Mouse (Mus musculus): ENCODE measurements at regions not wholly inside any gene's neighbourhood (a gene's known extent, or its start where the extent isn't known, plus 50 kb on each side); places are given as distances from the start of the nearest gene placed in this dataset.
A peak's percentile ranks its signal among the peaks of the same experiment; 100 is the strongest.
"Not testable (repeated sequence)": the region's sequence is repeated elsewhere in the genome, so short reads cannot be mapped to it uniquely, and the experiment has no call there.

DNA sequence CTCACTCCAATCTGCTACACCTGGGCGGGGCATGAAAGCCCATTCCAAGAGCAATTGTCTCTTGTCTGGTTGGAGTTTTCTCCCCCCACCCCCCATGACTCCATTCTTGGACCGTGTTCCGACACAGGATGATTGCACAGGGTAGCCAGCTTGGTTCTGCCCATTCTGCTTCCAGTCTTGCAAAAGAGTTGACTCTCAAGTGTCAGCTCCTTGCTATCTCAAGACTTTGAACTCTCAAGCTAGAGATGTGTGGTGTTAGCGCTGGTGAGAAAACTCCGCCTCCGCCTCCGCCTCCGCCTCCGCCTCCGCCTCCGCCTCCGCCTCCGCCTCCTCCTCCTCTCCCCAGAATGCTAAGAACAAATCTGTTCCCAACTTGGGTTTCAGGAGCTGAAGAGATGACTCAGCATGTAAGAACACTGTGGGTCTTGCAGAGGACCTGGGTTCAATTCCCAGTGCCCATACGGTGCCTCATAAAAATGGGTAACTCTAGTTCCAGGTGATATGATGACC is 135.1 kb downstream of the Bcat1 start:
- DNase-seq (ENCODE audit: low spot score), result no peak

DNA sequence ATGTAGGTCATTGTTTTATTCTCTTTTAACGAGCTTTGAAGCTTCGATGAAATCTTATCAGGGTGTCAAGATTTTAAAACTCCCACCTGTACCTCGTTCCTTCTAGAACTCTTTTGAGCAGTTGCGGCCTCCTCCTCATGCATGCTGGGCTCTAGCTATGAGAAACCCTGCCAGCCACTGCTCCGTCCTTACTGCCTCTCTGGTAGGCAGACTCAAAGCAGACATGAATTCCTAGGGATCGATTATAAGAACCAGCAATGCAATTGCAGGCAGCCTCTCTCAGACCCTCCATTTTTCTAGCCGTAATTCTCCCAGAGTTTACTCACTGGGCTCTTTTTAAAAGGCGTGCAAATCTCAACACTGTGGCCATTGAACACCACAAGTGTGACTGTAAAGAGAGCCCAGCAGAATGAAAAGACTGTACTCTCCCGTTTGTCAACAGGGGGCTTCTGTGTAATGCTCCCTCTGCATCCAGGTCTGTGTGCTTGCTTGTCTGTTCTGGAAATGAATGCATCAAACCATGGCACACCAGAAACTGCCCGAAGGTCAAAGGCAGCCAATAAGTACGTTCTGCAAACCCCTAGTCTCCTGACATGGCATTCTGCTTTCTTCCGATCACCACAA is 137.3 kb downstream of the Bcat1 start:
- DNase-seq (ENCODE audit: low spot score), result no peak

DNA sequence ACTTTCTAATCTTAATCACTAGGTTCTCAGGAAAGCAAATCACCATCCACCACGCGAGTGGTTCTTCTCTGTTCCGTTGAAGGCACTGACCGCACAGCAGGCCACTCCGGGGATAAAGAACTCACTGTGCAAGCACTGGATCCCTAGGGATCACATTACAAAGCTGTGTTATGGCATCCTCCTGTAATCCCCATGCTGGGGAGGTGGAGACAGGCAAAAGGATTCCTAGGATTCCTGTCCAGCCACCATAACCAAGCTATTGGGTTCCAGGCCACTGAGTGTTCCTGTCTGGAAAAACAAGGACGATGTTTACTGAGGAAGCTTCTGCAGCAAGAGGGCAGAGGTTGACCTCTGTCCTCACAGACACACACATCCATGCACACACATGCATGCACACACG is 138.8 kb downstream of the Bcat1 start:
- no peak for DNase-seq (ENCODE audit: low spot score)

- no peak for DNase-seq (ENCODE audit: low spot score)
Observed at GRCm38 (mm10) chr6:144933722-144934235, 142.2 kb downstream of the Bcat1 start.

DNA sequence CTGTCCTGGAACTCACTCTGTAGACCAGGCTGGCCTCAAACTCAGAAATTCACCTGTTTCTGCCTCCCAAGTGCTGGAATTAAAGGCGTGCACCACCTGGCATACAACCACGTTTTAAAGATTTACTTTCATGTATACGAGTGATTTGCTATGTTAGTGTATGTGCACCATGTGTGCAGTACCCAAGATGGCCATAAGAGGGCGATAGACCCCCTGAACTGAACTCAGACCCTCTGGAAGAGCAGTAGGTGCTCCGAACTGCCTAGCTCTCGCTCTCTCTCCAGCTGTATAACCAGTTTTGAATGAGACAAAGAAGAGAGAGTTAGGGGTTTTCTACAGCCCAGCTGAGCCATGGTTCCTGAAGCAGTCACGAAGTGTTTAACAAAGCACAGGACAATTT is 143.6 kb downstream of the Bcat1 start:
- DNase-seq (ENCODE audit: low spot score), result no peak

GRCm38 (mm10) chr6:144929959-144930358 is 146.0 kb downstream of the Bcat1 start:
- DNase-seq (ENCODE audit: low spot score), result no peak

DNA sequence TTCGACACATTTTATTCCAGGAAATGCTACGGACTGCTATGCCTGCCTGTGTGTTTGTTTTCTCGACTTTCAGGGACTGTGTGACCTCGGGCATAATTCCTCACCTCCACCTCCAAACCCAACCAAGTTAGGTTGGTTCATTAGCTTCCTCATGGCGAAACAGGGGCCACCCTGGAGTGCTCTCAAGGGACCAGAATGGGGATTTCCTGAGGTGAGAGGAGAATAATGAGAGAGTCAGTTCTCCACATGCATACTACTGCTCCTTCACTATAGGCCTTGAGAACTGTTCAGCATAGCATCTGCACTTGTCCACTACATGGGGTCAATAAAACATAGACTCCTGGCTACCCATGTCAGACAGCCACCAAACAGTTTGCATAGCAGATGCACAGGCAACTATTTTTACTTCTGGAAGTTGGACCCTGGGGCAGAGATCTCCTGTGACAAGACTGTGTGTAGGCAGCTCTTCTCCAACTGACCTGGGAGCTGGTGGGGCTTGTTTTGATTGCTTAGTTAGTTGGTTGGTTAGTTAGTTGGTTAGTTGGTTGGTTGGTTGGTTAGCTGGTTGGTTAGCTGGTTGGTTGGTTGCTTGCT is 146.6 kb downstream of the Bcat1 start:
- DNase-seq (ENCODE audit: low spot score), result no peak

DNA sequence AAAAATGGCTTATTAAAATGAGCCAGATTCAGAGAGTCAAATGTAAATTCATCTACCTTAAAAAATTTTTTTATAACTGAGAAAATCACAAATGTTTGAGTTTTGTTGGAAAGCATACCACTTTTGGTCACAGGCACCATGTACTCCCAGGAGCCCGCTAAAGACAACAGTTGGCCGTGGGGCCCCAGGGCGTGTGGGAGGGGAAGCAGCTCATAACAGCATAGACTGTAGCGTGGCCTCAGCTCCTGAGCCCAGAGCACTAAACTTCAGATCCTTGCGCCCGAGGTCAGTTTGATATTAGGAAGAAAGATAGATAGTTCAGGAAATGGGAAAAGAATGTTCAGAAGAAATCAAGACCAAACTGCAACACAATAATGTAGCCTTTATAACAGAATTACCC is 145.8 kb upstream of the Sox5 start:
- DNase-seq (ENCODE audit: low spot score), result no peak

DNA sequence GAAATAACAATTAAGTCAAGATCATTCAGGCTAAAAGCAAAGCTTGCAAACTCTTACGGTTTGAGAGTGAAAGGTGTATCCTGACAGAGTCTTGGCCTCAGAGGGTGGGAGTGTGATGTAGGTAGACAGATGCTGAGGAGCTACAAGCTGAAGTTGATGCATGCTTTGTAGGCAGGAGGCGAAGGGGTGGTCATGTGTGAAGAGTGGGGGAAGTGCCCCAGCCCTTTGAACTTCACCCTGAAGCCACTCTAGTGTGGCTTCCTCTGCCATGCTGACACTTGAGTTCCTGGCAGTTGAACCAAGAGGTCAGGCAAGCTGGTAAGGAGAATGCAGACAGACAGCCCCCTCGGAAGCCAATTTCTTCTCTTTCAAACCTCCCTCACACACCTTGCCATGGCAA is 141.0 kb upstream of the Sox5 start:
- DNase-seq (ENCODE audit: low spot score), result no peak

- DNase-seq (ENCODE audit: low spot score), result no peak
Observed at GRCm38 (mm10) chr6:144919750-144920149, 138.0 kb upstream of the Sox5 start.

DNA sequence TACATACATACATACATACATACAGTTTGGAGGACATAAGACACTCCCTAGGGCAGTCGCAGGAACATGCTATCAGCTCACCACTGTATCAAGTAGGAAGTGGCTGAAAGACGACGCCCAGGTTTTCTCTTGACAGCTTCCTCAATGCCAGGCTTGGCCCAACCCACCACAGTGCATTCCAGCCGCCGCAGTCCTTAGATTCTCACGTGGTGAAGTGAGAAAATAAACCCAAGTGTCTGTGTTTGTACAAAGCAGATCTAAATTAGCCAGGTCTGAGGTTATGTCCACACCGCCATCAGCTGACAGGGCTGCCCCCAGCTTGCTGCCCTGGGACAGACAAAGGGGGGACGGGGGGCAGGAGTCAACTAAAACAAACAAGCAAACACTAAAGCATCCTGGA is 135.4 kb upstream of the Sox5 start:
- DNase-seq (ENCODE audit: low spot score), result peak; percentile 37

DNA sequence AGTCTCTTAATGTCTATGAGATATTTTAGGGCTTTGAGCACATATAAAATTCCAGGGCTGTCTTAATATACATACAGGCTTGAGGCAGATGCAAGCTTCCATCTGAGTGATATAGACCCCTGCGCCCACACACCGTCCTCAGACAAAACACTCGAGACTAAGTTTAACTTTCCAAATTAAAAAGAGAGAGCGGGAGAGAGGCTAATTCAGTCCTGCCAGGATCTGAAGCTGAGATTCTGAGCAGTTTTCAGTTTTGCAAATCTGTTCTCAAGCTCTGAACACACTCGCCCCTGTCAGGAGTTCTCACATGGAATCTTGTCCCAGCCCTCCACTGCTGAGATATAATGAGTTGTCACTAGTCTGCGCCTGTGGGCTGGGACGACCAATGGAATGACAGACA is 130.0 kb upstream of the Sox5 start:
- no peak for DNase-seq (ENCODE audit: low spot score)

DNA sequence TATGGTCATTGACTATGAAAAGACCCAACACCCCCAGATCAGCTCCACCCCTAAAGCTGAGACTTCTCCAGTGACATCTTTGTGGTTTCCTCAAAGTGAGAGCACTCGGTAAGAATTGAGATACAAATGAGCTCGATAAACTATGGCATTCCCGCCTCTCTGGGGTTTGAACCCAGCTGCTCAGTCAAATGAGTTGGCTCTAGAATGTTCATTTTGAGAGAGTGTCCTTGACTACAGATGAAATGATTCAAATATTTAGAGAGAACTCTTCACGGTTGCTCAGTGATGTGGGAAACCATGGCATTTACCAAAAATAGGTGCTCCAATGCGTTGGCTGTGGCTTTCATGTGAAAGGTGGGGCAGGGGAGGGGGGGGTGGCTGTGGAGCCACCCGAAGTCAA is 128.6 kb upstream of the Sox5 start:
- no peak for DNase-seq (ENCODE audit: low spot score)

GRCm38 (mm10) chr6:144908646-144909045 is 126.9 kb upstream of the Sox5 start:
- DNase-seq (ENCODE audit: low spot score), result no peak

GRCm38 (mm10) chr6:144903156-144903555 is 121.4 kb upstream of the Sox5 start:
- no peak for DNase-seq (ENCODE audit: low spot score)

- peak; percentile 60 for DNase-seq (ENCODE audit: low spot score)
Observed at GRCm38 (mm10) chr6:144902267-144902995, 120.7 kb upstream of the Sox5 start.

DNA sequence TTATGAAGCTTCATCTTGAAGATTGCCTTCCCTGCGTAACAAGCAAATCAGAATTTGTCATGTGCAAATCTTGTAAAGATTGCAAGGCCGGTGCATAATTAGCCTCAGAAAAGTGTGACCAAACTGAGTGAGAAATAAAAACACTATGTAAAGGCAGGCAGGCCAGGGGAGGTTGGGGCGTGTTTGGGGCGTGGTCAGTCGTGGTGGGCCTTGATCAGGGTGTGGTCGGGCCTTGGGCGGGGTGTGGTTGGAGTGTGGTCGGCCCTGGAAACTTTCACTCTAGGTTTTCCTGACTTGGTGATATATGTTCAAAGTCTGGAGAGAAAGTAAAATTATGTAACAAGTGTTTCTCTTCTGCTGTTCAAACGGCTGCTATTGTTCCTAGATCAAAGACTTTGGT is 120.0 kb upstream of the Sox5 start:
- DNase-seq (ENCODE audit: low spot score), result peak; percentile 39

DNA sequence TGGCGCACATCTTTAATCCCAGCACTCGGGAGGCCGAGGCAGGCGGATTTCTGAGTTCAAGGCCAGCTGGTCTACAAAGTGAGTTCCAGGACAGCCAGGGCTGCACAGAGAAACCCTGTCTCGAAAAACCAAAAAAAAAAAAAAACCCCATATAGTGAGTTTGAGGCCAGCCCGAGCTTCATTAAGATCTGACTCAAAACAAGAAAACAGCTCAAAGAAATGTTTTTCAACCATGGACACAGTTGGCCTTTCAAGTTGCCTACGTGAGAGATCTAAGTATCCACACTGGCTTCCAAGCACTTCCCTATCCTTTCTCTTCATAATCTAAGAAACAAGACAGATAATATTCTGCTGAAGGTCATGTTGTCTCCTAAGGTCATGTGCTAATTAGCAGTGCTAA is 119.1 kb upstream of the Sox5 start:
- DNase-seq (ENCODE audit: low spot score), result not testable (repeated sequence)

DNA sequence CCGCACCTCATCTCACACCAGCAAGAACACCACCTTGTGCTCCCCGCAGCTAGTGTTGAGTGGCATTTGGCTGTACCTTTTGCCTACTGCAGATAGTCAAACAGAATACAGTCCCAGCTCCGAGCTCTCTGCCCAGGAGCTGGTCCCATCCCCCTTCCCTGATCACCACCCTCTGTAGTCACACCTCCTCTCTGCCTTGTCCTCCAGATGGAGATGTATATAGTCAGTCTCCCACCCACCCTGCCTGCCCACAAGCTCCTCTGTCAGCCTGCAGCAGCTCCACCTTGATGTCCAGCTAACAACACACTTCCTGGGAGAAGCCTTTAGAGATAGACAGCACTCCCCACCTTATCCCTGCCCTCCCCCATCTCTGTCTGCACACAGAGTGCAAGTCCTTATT is 115.7 kb upstream of the Sox5 start:
- no peak for DNase-seq (ENCODE audit: low spot score)

DNA sequence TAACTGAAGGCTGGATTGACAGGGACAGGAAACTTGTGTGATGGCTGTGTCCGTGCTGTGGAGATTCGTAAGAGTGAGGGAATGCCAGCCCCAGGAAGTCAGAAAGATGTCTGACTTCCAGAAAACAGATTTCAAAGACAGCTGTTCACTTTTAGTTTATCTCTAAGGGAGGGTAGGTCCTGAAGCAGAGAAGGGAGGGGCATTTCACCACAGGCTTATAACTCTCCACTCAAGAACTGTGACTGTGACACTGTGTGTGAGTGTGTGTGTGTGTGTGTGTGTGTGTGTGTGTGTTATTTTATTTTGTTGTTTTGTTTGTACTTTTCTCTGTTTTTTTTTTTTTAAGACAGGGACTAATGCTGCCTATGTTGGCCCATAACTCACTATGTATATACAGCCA is 109.1 kb upstream of the Sox5 start:
- DNase-seq (ENCODE audit: low spot score), result no peak

DNA sequence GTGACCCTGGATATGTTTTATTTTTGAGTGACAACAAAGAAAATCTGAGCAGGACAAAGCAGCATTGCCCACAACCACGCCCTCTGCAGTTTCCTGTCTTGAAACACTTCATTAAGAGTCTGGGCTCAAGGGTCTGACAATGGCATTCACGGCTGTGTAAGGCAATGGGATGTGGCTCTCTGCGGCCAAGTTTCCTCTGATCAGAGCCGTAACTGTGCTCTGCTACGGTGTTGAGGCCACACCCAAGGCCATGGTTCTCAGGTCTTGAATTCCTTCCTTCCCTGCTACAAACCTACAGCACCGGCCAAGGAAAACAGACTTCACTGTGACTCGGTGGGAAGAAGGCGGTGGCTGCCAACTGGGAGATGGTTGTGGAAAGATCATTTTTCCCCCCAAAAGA is 108.4 kb upstream of the Sox5 start:
- DNase-seq (ENCODE audit: low spot score), result peak; percentile 3

DNA sequence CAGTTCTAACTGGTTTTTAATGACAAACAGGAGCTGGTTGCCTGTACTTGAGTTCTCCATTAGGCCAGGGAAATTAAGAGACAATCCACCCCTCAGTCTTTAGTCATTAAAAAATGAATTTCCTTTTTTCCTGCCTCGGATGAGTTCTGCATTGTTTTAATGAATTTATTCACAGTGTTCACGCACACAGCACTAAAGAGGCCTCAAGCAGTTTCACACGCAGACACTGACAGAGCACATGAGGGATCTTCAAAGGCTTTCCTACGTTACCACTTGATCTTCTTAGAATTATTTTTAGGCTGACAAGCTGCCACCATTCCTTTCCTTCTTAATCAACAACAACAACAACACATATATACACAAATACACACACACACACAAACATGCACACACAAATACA is 101.3 kb upstream of the Sox5 start:
- no peak for DNase-seq (ENCODE audit: low spot score)

GRCm38 (mm10) chr6:144880098-144880497 is 98.3 kb upstream of the Sox5 start:
- no peak for DNase-seq (ENCODE audit: low spot score)

All from lung, postnatal 25 days (tissue).